Mouse (Mus musculus): ENCODE measurements around the gene Fev. TPM values are rescaled to one million over a fixed set of nuclear protein-coding genes. Genes with fewer than 3 reads are reported as not detected.
A peak's percentile ranks its signal among the peaks of the same experiment; 100 is the strongest.

The Fev gene
- 3.5 and 5.0 TPM in 2 replicates for polyA plus RNA-seq (2015; fragmentation: Nextera tagmentation; extraction: Ambion mirVana)

DNA sequence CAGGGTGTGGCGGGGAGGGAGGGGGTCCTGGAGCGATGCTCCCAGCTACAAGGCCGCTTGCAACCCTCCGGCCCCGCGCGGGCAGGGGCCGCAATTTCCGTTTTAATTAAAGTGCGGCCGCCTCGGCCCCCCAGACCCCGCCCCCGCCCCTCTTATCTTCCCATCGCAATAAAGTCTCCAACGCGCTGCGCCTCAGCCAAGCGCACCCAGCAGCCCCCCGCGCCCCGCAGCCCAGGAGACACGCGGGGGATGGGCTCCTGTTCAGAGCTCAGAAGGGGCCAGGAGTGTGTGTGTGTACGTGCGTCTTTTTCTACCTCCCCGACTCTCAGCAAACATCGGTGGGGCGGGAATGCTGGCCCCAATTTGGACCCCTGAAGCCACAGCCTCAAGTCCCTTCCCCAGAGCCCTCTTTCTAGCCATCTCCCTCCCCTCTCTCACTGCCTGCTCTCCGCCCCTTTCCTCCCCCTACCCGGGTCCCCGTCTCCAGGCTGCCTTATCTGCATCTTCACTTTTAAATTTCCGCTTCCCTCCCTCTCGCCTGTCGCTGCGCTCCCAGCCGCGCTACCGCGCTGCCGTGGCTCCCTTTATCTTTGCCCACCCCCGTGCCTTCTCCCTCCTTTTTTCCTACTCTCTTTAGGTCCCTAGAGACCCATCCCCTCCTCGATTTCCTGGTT lies at the start of gene Fev:
Gene Fev, minus strand, starts transcription at position 51 of the 674 bp plus-strand sequence.
- H3K27me3 ChIP-seq: peaks cover 93% of the 10 kb centered on the region
- H3K27ac ChIP-seq (replicated peaks): no peak within 1 kb of the TSS
- peak within 1 kb of the TSS; percentile 23 for H3K4me3 ChIP-seq
- no peaks in the 10 kb centered on the region for H3K36me3 ChIP-seq
- peak within 1 kb of the TSS; percentile 48 for H3K4me2 ChIP-seq
- WGBS: under 1% methylated on average over 29 of the region's 43 CpGs
- H3K4me1 ChIP-seq (replicated peaks): peaks cover 37% of the 10 kb centered on the region
- H3K9ac ChIP-seq: 0 out of 2 replicates have a peak within 1 kb of the TSS, but pooled peaks have one; percentile 27
- no peak for ATAC-seq (ENCODE audit: low FRiP score, low read depth)
- no peaks in the 10 kb centered on the region for H3K9me3 ChIP-seq

DNA sequence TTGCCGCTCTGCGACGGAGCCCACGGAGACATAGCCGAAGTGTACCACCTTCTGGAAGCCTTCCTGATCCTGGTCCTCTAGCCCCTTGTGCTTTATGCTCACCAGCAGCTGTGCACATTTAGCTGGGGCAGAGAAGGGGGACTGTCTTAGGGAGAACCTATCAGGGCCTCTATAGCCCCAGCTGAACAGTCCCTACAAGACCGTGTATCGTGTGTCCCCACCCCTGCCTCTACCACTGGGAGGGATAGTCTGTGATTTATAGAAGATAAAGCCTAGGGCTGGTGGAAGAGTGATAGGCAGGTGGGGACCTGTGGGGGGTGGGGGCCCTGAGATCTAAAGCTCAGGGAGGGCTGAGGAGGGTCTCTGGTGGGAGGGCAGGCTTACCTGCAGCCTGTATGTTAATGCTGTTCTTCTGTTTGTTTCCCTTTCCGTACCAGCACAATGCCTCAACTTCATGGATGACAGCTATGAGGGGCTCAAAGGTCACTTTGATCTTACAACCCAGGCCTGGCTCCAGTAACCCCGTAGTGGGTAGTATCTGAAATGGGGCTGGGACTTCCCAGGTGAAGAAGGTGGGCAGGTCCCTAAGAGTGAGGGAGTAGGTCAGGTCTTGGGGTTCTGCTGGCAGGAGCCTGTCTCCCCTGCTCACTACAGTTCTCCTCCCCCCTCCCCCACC lies 42.5 kb upstream of the Fev start:
- Histone ChIP-seq H3K27ac (replicated peaks) (no peak overlapping the region), H3K27me3 (peaks cover 22% of the 10 kb centered on the region), H3K9me3 (no peaks in the 10 kb centered on the region), H3K4me1 (replicated peaks) (no peaks in the 10 kb centered on the region), H3K4me3 (no peak overlapping the region), H3K9ac (no peak overlapping the region), H3K4me2 (no peak overlapping the region), H3K36me3 (no peaks in the 10 kb centered on the region)
- 86% methylated on average over 9 of the region's 9 CpGs for WGBS
- no peak for ATAC-seq (ENCODE audit: low FRiP score, low read depth)

DNA sequence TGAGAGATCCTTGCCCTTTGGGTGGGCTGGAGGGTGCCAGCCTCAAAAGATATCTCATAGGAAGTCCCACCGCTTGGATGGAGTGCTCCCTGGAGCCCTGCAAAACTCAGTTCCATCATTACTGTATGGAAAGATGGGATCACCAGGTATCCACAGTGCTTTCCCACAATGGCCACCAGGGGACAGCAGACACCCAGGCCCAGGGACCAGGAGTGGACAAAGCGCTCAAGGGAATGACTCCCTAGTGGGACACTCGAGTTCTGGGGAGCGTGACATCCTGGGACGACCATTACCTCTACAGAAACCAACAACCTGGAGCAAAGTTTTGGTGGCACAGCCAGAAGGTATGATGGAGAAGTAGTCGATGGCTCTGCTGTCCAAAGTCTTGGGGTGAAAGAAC lies 41.5 kb upstream of the Fev start:
- 35% methylated on average over 6 of the region's 6 CpGs for WGBS
- Histone ChIP-seq H3K36me3 (no peaks in the 10 kb centered on the region), H3K9ac (no peak overlapping the region), H3K27ac (replicated peaks) (no peak overlapping the region), H3K9me3 (no peaks in the 10 kb centered on the region), H3K4me2 (no peak overlapping the region), H3K4me1 (replicated peaks) (no peaks in the 10 kb centered on the region), H3K27me3 (peaks cover 17% of the 10 kb centered on the region; the same call in 1 of the 2 replicates), H3K4me3 (no peak overlapping the region)
- no peak for ATAC-seq (ENCODE audit: low FRiP score, low read depth)

DNA sequence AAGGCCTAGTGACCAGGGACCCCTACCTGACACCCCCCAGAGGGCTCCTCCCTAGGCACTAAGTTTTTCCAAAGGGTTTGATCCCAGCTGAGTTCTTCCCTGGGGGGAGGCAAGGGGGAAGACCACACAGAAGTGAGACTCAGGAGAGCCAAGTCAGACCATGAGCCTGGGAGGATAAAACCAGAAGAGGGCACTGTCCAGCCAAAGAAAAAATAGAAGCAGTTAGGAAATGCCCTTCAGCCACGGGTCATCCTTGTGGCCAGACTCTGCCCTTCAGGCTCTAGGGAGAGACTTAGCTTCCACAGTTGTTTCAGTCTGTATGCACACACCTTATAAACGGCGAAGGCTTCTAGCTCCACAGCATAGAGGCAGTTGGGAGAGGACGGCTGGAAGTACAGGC lies 39.2 kb upstream of the Fev start:
- ATAC-seq (ENCODE audit: low FRiP score, low read depth): no peak
- no peaks in the 10 kb centered on the region for H3K9me3 ChIP-seq
- H3K9ac ChIP-seq: no peak overlapping the region
- no peak overlapping the region for H3K4me2 ChIP-seq
- no peak overlapping the region for H3K4me3 ChIP-seq
- H3K27ac ChIP-seq (replicated peaks): no peak overlapping the region
- H3K27me3 ChIP-seq: peaks cover 10% of the 10 kb centered on the region; the same call in 1 of the 2 replicates
- 68% methylated on average over 4 of the region's 4 CpGs for WGBS
- no peaks in the 10 kb centered on the region for H3K36me3 ChIP-seq
- H3K4me1 ChIP-seq (replicated peaks): no peaks in the 10 kb centered on the region

DNA sequence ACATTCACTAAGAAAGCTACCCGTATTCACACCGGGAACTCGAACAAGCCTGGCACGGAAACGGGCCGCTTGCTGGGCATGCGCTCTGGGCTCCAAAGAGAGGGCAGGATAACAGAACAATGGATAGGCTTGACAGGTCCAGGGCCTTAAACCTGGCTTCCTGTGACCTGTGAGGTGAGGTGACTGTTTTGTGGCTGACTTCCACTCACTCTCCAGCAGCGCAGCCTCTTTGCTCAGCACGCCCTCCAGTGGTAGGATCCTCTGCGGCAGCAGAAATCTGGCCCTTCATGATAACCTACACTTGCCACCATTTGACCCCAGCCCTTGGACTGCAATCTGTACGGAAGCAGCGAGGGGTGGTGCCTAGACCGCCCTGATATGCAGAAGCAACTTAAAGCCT lies 30.5 kb upstream of the Fev start:
- no peaks in the 10 kb centered on the region for H3K4me1 ChIP-seq (replicated peaks)
- ATAC-seq (ENCODE audit: low FRiP score, low read depth): no peak
- H3K27ac ChIP-seq (replicated peaks): no peak overlapping the region
- H3K27me3 ChIP-seq: peaks cover 4% of the 10 kb centered on the region; the same call in 1 of the 2 replicates
- no peak overlapping the region for H3K9ac ChIP-seq
- WGBS: 23% methylated on average over 13 of the region's 13 CpGs
- no peak overlapping the region; the same call in 1 of the 2 replicates for H3K4me2 ChIP-seq
- H3K4me3 ChIP-seq: no peak overlapping the region
- no peaks in the 10 kb centered on the region for H3K36me3 ChIP-seq
- H3K9me3 ChIP-seq: no peaks in the 10 kb centered on the region

DNA sequence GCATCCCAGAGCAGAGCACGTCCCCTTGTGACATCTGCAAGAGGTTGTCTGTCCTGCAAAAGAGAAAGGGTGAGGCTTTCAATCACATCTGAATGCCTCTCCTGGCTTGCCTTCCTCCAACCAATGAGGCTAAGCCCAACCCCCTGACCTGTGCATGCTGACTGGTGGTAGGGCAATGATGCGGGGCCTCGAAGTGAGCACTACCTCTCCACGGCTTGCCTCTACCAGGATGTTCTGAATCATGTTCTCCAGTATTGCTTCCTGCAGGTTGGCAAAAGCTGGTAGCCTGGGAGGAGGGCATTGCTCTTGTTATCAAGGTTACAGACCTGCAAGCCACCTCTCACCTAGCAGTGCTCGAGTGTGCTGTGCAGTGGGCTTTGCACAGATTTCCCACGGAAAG lies 17.0 kb upstream of the Fev start:
- Histone ChIP-seq H3K4me1 (replicated peaks) (peaks cover 10% of the 10 kb centered on the region), H3K9me3 (no peaks in the 10 kb centered on the region), H3K9ac (no peak overlapping the region), H3K4me3 (no peak overlapping the region), H3K4me2 (no peak overlapping the region), H3K27me3 (peaks cover 72% of the 10 kb centered on the region), H3K27ac (replicated peaks) (no peak overlapping the region), H3K36me3 (no peaks in the 10 kb centered on the region)
- 27% methylated on average over 6 of the region's 6 CpGs for WGBS
- no peak for ATAC-seq (ENCODE audit: low FRiP score, low read depth)

DNA sequence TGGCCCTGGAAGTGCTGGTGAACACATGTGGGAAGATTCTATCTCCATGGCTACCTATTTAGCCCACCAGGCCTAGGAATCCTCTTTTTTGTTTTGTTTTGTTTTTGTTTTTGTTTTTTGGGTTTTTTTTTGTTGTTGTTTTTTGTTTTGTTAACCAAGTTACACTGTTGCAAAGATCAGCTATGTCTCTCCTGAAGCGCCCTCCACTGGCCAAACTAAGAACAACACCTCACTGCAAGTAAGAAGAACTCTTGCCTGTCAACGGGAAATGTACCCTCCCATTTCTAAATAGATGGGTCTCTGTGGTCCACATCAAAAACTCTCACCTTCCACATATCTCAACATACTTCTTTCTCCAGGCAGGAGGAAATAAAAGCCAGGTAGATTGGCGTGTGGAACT lies 16.5 kb upstream of the Fev start:
- peaks cover 10% of the 10 kb centered on the region for H3K4me1 ChIP-seq (replicated peaks)
- no peak overlapping the region for H3K27ac ChIP-seq (replicated peaks)
- WGBS: 3% methylated on average over 3 of the region's 3 CpGs
- H3K9me3 ChIP-seq: no peaks in the 10 kb centered on the region
- H3K27me3 ChIP-seq: peaks cover 76% of the 10 kb centered on the region
- no peak overlapping the region for H3K4me3 ChIP-seq
- H3K9ac ChIP-seq: no peak overlapping the region
- H3K36me3 ChIP-seq: no peaks in the 10 kb centered on the region
- ATAC-seq (ENCODE audit: low FRiP score, low read depth): no peak
- no peak overlapping the region for H3K4me2 ChIP-seq

DNA sequence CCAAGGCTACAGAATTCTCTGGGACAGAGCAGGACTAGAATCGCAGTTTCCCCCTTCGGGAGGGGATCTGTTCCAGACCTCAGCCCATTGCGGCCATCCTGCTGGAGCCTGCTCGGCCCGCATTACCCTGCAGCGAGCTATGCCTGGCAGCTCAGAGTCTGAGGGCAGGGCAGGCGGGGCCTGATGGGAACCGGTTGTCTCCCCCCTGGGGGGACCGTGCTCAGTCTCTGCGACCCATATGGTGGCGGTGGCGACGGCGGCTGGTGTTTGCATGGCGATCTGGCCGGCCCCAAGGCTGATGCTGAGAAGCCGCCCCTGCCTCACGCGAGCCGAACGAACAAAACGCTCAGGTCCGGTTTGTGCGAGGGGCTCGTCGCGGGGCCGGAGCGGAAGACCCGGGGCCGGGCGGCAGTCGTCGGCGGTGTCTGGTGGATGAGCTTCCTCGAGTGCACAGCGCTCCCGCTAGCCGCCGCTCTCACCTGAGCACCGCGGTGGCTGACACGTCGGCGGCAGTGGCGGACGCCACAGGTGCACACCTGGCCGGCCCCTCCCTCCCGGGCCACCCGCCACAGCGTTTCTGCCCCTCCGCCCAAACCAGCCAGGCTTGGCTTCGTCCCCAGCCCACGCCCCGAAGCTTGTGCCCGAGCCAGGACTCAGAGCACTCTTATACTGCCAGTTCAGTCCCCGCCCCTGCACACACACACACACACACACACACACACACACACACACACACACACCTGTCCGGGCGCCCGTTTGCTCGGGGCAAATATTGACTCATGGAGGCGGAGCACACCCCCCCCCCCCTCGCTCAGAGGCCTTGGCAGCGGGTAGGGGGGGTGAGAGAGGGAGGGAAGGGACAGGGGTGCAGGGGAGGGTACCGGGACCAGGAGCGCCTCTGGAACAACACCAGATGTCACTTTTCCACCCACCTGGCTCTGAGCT lies 15.4 kb upstream of the Fev start:
- no peaks in the 10 kb centered on the region for H3K9me3 ChIP-seq

DNA sequence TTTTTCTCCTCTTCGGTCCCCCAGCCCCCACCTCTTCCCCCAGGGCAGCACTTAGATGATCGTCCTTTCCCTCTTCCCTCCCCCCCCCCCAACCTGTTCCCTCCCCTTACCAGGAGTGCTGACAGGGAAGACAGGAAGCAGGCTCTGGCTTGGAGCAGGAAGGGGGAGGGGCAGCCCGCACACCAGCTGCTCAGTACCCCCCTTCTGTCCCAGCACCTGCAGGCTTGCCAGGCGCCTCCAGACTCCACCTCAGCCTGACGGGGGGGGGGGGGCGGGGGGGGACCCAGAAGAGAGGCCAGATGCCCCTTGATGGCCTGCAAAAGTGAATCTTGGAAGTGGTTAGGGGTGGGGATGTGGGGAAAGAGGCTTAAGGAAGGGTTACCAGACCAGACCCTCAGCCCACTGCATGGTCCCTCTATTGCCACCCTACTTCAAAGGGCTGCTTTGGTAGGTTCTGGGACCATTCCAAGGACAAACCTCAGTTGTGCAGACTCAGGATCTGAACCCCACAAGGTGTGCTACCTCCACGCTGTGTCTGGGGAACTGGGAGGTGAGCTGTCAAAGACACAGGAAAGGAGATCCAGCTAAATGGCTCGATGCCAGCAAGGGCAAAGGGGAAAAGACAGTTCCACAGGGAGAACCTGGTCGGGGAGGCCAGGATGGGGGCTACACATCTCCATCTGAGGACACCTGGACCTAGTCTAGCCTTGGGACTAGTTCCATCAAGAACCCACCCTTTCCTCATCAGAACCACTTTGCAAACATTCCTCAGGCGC lies 13.6 kb upstream of the Fev start:
- Histone ChIP-seq H3K27ac (replicated peaks) (no peak overlapping the region), H3K4me2 (no peak overlapping the region), H3K4me1 (replicated peaks) (peaks cover 10% of the 10 kb centered on the region), H3K9me3 (no peaks in the 10 kb centered on the region), H3K36me3 (no peaks in the 10 kb centered on the region), H3K9ac (no peak overlapping the region), H3K27me3 (peaks cover 87% of the 10 kb centered on the region), H3K4me3 (no peak overlapping the region)
- 8% methylated on average over 7 of the region's 10 CpGs for WGBS
- ATAC-seq (ENCODE audit: low FRiP score, low read depth): no peak

More for the DNA sequence above, 15.4 kb upstream of the Fev start:
- Histone ChIP-seq H3K4me1 (replicated peaks) (peaks cover 10% of the 10 kb centered on the region), H3K27me3 (peaks cover 87% of the 10 kb centered on the region), H3K9ac (peak overlapping the region; percentile 36; the same call in 1 of the 2 replicates), H3K4me3 (peak overlapping the region; percentile 38), H3K4me2 (peak overlapping the region; percentile 70), H3K27ac (replicated peaks) (no peak overlapping the region), H3K36me3 (no peaks in the 10 kb centered on the region)
- WGBS: 1% methylated on average over 65 of the region's 66 CpGs
- no peak for ATAC-seq (ENCODE audit: low FRiP score, low read depth)

DNA sequence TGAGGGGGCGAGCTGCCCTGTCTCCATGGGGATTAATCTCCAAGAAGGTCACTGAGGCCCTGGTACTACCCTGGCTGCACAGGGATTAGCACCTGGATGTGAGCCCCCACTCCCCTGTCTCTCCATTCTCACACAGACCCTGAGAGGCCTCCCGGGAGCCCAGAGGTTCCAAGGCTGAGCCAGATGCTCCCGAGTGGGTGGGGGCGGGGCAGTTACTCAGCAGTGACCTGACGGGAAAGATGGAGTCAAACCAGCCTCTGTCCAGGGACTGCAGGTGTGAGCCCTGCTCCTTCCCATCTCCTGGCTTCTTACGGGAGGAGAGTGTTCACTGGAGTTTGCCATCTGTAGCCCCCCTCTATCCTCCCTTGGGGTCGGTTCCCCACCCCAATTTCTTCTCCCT lies 12.8 kb upstream of the Fev start:
- H3K36me3 ChIP-seq: no peaks in the 10 kb centered on the region
- 6% methylated on average over 7 of the region's 7 CpGs for WGBS
- H3K4me1 ChIP-seq (replicated peaks): peaks cover 16% of the 10 kb centered on the region
- peaks cover 86% of the 10 kb centered on the region for H3K27me3 ChIP-seq
- no peak overlapping the region for H3K9ac ChIP-seq
- no peak overlapping the region for H3K4me2 ChIP-seq
- no peak overlapping the region for H3K27ac ChIP-seq (replicated peaks)
- no peaks in the 10 kb centered on the region for H3K9me3 ChIP-seq
- H3K4me3 ChIP-seq: no peak overlapping the region
- no peak for ATAC-seq (ENCODE audit: low FRiP score, low read depth)

DNA sequence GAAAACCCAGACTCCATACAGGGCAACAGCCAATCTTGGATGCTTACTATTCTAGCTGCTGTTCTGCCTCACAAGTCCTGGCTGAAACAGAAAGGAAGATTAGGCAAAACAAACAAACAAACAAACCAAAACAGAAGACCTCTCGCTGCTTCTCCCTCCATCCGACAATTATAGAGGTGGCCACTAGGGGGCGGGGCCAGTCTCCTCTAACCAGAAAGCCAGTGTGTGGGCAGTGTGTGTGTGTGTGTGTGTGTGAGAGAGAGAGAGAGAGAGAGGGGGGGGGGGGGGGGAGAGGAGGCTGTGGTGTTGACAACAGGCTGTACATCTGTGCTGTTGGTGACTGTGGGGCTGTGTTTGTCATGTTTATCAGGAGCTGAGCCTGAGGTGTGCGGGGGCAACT lies 9.7 kb upstream of the Fev start:
- 19% methylated on average over 4 of the region's 4 CpGs for WGBS
- no peak overlapping the region for H3K4me2 ChIP-seq
- ATAC-seq (ENCODE audit: low FRiP score, low read depth): no peak

More for the DNA sequence above, 9.7 kb upstream of the Fev start:
- H3K9ac ChIP-seq: no peak overlapping the region
- H3K4me3 ChIP-seq: no peak overlapping the region
- no peaks in the 10 kb centered on the region for H3K9me3 ChIP-seq
- no peaks in the 10 kb centered on the region for H3K36me3 ChIP-seq
- peaks cover 19% of the 10 kb centered on the region for H3K4me1 ChIP-seq (replicated peaks)
- H3K27me3 ChIP-seq: peaks cover 86% of the 10 kb centered on the region
- no peak overlapping the region for H3K27ac ChIP-seq (replicated peaks)

Data from hindbrain, embryonic 15.5 days (tissue).